Mouse (Mus musculus): ENCODE data around the gene Dynlt1c. TPM values are rescaled to one million over a fixed set of nuclear protein-coding genes. Genes with fewer than 3 reads are reported as not detected.
"Not testable (repeated sequence)": the region's sequence is repeated elsewhere in the genome, so short reads cannot be mapped to it uniquely, and the experiment has no call there.

Gene Dynlt1c
- polyA plus RNA-seq, 1 experiment from 2014 or later: 84.8 TPM

DNA sequence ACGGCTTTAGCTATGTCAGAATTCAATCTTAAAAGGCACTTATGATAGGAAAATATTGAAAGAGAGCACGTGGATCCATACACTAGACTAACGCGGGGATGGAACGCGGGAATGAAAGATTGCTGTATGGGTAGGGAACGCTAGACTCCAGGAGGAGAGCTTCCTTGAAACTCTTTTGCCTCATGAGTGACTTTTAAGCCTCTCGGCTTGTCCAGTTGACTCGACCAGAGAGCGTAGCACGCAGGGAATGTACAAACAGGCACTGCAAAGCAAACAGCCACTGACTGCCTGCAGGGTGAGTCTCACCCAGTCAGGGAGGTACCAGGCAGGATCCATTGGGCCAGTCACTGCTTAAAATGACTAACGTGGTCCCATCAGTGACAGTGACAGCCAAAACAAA, 20.5 kb downstream of the Dynlt1c start:
- H3K27me3 ChIP-seq (replicated peaks); H3K4me3 ChIP-seq; H3K27ac ChIP-seq; H3K36me3 ChIP-seq (replicated peaks); H3K4me2 ChIP-seq; ATAC-seq (replicated peaks); H3K9me3 ChIP-seq; H3K4me1 ChIP-seq; H3K9ac ChIP-seq: not testable (repeated sequence)
- 93% methylated on average over 12 of the region's 12 CpGs for WGBS

DNA sequence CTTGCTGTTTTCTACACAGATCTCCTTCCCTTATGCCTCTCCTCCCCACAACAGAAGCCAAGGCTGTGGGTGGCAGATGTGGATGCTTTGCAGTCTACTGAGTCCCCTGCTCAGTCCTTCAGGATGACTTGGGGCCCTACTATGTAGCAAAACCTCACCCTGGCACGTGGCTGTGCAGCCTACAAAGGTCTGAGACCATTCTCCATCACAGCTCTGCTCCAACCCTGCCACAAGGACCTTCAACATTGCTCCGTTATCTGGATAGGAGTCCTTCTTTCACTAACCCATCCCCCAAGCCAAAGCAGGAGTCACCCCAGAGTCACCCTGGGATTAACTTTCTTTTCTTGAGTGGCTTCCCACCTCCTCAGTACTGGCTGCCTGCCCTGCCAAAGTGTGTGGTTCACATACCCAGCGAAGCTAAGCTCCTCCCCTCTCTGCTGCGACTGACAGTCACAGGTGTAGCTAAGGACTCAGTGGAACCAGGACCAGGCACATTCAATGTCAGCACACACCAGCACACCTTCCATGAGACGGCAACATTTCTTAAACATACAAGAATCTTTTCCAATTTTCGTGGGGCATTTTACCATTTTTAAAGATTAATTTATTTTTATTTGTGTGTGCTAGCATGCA, 23.6 kb downstream of the Dynlt1c start:
- H3K4me1 ChIP-seq; H3K27me3 ChIP-seq (replicated peaks); H3K9me3 ChIP-seq; H3K4me2 ChIP-seq; H3K36me3 ChIP-seq (replicated peaks); H3K9ac ChIP-seq; H3K4me3 ChIP-seq; ATAC-seq (replicated peaks); H3K27ac ChIP-seq: not testable (repeated sequence)
- 63% methylated on average over 1 of the region's 6 CpGs for WGBS

DNA sequence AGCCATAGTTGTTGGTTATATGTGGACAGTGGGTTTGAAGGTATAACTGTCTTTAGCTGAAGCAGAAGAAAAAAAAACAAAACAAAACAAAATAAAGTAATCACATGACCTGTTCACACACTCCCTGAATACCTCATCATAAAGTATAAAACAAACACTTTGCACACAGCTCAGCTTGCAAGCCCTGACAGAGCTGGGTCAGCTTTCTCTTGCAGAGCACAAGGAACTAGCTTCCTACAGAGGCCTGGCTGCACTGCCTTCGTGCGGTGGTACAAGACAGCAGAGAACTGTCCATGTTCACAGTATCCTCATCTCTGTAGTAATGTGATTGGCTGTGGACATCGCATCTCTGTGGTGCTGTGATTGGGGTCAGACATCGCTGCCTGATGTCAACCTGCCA, 28.9 kb downstream of the Dynlt1c start:
- ATAC-seq (replicated peaks); H3K27ac ChIP-seq; H3K9me3 ChIP-seq; H3K4me2 ChIP-seq; H3K36me3 ChIP-seq (replicated peaks); H3K27me3 ChIP-seq (replicated peaks); H3K4me1 ChIP-seq; H3K9ac ChIP-seq; H3K4me3 ChIP-seq: not testable (repeated sequence)
- WGBS: 89% methylated on average over 4 of the region's 4 CpGs

DNA sequence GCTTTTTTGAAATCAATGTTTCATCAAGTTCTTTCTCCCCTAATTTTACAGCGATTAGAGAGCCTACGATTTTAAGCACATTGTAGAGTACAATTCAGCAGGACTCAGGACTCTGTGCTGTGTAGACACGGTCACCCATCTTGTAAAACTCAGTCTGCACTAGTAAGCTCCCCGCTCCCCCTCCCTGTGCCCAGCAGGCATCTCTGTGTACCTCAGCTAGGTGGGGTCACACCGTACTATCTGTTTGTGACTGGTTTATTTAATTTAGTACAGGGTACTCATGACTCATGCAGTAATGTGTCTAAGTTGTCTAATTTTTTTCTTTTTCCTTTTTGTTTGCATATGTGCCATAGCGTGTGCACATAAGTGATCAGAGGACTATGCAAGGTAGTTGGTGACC, 31.4 kb downstream of the Dynlt1c start:
- not testable (repeated sequence) for ATAC-seq (replicated peaks); H3K27ac ChIP-seq; H3K36me3 ChIP-seq (replicated peaks); H3K4me1 ChIP-seq; H3K27me3 ChIP-seq (replicated peaks); H3K9ac ChIP-seq; H3K4me3 ChIP-seq; H3K4me2 ChIP-seq; H3K9me3 ChIP-seq
- WGBS: 92% methylated on average over 6 of the region's 6 CpGs

DNA sequence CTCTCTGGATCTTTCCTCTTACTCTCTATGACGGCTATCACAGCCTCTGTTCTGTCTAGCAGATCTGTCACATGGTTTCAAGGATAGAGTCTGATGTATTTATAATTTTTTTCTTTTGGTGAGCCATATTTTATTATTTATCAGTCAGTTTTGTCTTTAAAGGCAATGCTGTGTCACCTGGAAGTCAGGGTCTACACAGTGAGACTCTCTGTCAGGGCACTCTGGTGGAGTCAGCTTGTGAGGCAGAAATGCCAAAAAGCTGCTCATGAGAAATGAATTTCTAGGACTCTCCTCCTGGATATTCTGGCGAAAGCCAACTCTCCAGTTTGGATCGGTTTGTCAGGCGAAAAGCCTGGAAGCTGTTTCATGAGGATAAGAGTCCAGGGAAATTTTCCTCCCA, 34.3 kb downstream of the Dynlt1c start:
- not testable (repeated sequence) for H3K27ac ChIP-seq; H3K4me3 ChIP-seq; H3K9ac ChIP-seq; H3K9me3 ChIP-seq; H3K4me2 ChIP-seq; ATAC-seq (replicated peaks); H3K36me3 ChIP-seq (replicated peaks); H3K27me3 ChIP-seq (replicated peaks); H3K4me1 ChIP-seq
- WGBS: 98% methylated on average over 2 of the region's 4 CpGs

DNA sequence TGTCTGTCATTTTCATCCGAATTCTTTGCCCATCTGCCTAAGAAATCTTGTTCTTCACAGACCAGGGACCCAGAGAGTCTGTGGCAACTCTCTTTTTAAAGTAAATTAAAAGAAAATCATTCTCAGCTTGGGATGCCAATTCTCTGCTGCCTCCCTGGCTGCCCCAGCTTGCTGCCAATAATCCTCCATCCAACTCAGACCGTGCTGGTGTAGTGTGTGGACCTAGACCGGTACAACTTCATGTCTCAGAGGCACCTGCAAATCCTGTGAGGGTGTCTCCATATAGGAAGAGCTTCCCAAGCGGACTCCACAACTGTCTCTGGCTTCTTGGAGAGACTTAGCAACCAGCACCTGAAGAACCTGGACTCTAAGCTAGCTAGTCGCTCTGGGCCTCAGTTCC, 35.4 kb downstream of the Dynlt1c start:
- H3K27me3 ChIP-seq (replicated peaks): no peaks in the 10 kb centered on the region
- no peaks in the 10 kb centered on the region for H3K36me3 ChIP-seq (replicated peaks)
- H3K4me1 ChIP-seq: no peaks in the 10 kb centered on the region
- no peak overlapping the region for H3K4me2 ChIP-seq
- H3K9me3 ChIP-seq: no peaks in the 10 kb centered on the region
- WGBS: 80% methylated on average over 5 of the region's 5 CpGs
- no peak overlapping the region for H3K27ac ChIP-seq
- no peak for ATAC-seq (replicated peaks)
- H3K4me3 ChIP-seq: no peak overlapping the region
- no peak overlapping the region for H3K9ac ChIP-seq

DNA sequence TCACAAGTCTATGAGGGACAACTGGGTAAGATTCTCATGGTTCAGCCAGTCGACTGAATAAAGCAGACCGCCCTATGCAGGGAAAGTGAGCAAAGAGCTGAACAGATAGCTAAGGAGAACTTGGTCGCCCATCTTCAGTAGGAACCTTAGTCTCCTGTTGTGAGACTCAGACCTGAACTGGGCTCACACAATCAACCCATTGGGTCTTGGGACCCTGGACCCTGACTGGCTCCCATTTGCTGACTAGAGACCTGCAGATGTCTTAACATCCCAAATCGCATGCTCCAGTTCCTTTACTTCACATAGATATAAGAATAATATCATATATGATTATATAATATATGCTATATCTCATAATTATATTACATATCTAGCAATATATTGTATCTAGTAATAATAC, 36.0 kb downstream of the Dynlt1c start:
- not testable (repeated sequence) for H3K9ac ChIP-seq; H3K4me2 ChIP-seq; H3K9me3 ChIP-seq; H3K36me3 ChIP-seq (replicated peaks); ATAC-seq (replicated peaks); H3K27me3 ChIP-seq (replicated peaks); H3K27ac ChIP-seq; H3K4me3 ChIP-seq; H3K4me1 ChIP-seq
- WGBS: 95% methylated on average over 4 of the region's 4 CpGs

DNA sequence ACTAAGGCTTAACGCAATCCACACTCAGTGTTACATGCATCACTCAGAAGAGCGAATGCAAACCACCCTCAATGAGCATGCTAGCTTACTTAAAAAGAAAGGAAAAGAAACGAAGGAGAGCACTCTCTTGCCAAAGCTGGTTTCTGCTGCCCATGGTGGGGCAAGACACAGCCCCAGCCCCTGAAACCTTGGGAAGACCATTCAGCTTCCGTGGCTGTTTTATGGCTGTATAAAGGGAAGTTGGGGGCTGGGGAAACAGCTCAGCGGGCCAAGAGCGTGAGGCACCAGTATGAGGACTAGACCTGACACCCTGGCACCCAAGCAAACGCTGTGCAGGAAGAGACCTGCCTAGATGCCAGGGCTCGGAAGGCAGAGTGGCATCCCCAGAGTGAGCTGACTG, 37.0 kb downstream of the Dynlt1c start:
- H3K36me3 ChIP-seq (replicated peaks); H3K9ac ChIP-seq; H3K27ac ChIP-seq; H3K9me3 ChIP-seq; H3K4me1 ChIP-seq; H3K27me3 ChIP-seq (replicated peaks); ATAC-seq (replicated peaks); H3K4me2 ChIP-seq; H3K4me3 ChIP-seq: not testable (repeated sequence)
- WGBS: 76% methylated on average over 8 of the region's 8 CpGs

DNA sequence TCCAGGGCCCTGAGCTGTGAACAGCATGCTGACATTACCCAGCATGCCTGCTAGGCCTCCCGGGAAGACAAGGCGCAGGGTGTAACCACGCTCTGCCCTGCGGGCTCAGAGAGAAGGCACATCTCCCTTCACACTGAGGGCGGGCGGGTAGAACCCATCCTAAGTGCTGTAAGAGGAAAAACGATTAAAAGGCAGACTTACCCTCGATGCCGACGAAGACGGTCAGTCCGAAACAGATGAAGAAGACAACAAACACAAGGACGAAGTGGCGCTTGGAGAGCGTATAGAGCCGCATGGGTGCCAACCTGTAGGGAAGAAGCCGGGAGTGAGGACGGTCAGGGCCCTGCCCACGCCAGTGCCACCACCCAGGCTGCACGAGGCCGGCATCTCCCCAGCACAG, 38.0 kb downstream of the Dynlt1c start:
- not testable (repeated sequence) for H3K9me3 ChIP-seq; H3K27ac ChIP-seq; H3K27me3 ChIP-seq (replicated peaks); H3K36me3 ChIP-seq (replicated peaks); H3K4me3 ChIP-seq; ATAC-seq (replicated peaks); H3K4me1 ChIP-seq; H3K4me2 ChIP-seq; H3K9ac ChIP-seq
- 95% methylated on average over 16 of the region's 21 CpGs for WGBS

DNA sequence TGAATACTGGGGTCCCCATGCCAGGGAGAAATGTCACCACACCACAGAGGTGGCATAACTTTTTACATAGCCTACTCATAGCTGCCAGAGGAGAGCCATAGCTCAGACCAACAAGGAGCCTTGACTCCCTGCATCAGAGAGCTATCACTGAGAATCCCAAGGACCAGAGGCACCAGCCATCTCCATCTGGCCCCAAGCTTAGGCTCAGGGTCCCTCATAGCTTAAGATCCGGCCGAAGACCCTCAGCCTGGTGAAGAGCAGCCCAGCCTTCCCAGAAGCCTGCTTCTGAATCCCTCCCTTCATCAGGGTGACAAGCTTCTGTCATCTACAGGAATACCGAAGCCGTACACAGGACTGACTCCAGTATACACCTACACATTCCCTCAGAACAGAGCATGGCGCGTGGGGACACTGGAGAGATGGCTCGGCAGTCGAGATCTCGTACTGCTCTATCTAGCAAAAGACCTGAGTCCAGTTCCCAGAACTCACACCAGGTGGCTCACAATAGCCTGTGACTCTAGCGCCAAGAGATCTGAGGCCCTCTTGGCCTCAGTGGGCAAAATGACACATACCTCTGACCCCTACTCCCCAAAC, 38.7 kb downstream of the Dynlt1c start:
- not testable (repeated sequence) for H3K27ac ChIP-seq; H3K4me1 ChIP-seq; H3K27me3 ChIP-seq (replicated peaks); H3K9me3 ChIP-seq; H3K36me3 ChIP-seq (replicated peaks); H3K4me3 ChIP-seq; H3K9ac ChIP-seq; H3K4me2 ChIP-seq; ATAC-seq (replicated peaks)
- 88% methylated on average over 10 of the region's 10 CpGs for WGBS

DNA sequence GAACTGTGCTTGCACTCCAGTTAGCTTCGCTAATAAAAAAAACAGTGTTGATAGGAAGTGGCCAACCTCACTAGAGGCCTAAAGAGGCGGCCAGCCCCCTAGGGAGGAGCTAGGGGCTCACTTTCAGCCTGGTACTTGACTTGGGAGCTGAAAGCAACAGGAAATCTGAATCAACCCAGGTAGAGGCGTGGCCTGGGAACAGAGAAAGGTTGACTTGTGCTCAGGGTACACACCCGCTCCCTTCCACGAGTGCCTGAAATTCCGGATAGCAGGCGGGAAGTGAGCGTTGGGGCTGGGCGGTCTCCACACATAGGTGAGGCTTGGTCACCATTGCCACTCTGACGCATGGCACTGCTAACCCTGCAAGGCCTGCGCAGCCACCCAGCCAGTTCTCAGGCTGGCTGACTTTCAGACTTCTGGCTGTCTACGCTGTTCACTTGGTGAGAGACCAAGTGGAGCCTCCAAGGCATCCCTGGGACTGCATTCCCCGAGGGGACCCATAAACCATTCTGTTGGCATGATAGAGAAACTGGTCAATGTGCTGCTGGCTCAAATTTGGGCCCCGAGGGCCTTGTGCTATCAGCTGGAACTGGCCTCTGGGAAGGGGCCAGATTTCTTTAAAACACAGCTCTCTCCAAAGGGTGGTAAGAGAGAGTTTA, 39.4 kb downstream of the Dynlt1c start:
- H3K27ac ChIP-seq; ATAC-seq (replicated peaks); H3K27me3 ChIP-seq (replicated peaks); H3K4me2 ChIP-seq; H3K4me1 ChIP-seq; H3K9ac ChIP-seq; H3K9me3 ChIP-seq; H3K36me3 ChIP-seq (replicated peaks); H3K4me3 ChIP-seq: not testable (repeated sequence)
- 89% methylated on average over 14 of the region's 14 CpGs for WGBS

DNA sequence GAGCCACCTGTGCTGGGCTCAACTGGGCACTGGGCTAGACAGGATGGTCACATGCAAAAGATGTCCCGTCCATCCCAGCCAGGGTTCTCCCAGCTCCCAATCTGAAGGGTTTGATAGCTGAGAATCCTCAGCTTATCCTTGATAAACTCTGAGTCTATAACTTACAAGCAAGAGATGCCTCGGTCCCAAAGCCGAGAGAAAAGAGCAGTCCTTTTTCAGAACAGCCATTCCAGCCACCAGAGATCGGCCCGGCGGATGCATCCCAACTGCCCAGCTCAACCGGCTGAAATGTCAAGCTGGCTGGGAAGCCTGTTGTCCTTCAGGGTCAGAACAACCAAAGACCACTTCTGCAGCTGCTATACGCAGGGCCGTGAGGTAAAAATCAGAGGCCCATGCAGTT, 42.7 kb downstream of the Dynlt1c start:
- H3K9me3 ChIP-seq; H3K4me2 ChIP-seq; H3K4me1 ChIP-seq; H3K9ac ChIP-seq; H3K27me3 ChIP-seq (replicated peaks); H3K36me3 ChIP-seq (replicated peaks); H3K27ac ChIP-seq; ATAC-seq (replicated peaks); H3K4me3 ChIP-seq: not testable (repeated sequence)
- WGBS: 88% methylated on average over 7 of the region's 9 CpGs

DNA sequence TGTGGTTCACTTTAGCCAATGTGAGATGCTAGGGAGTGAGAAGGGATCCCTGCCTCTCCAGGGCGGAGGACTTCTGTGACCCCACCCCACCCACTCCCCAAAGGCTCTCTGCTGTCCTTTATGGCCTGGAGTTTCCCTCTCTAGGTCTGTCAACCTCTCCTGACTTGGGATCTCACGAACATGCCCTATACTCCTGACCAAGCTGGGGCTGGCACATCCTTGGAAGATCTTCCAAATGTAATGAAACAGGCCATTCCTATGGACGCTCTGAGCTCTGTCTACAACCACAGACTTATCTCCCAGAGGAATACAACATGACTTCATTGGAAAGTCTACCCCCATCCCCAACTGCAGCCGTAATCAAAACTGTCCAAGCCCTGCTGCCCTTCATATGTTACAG, 43.2 kb downstream of the Dynlt1c start:
- not testable (repeated sequence) for H3K27me3 ChIP-seq (replicated peaks); H3K9ac ChIP-seq; H3K36me3 ChIP-seq (replicated peaks); H3K27ac ChIP-seq; H3K9me3 ChIP-seq; H3K4me2 ChIP-seq; ATAC-seq (replicated peaks); H3K4me1 ChIP-seq; H3K4me3 ChIP-seq
- 96% methylated on average over 4 of the region's 4 CpGs for WGBS

Measured in midbrain, embryonic 15.5 days (tissue).